Mouse (Mus musculus): ENCODE data around the gene Mgat4a.

Mgat4a gene

GRCm38 (mm10) chr1:37540810-37541658 lies at the start of gene Mgat4a:
Gene Mgat4a (minus strand): TSS chr1:37541016.
- DNase-seq, result peak; percentile 96

GRCm38 (mm10) chr1:37585809-37586480 lies 45.1 kb upstream of the Mgat4a start:
- DNase-seq, result no peak

- DNase-seq, result no peak
These were observed 43.1 kb upstream of the Mgat4a start for GRCm38 (mm10) chr1:37583795-37584464.

GRCm38 (mm10) chr1:37583167-37583566 lies 42.4 kb upstream of the Mgat4a start:
- no peak for DNase-seq

- DNase-seq, result no peak
These were observed 38.9 kb upstream of the Mgat4a start for GRCm38 (mm10) chr1:37579686-37580085.

- no peak for DNase-seq
These were observed 31.9 kb upstream of the Mgat4a start for GRCm38 (mm10) chr1:37572528-37573272.

GRCm38 (mm10) chr1:37568379-37568778 lies 27.6 kb upstream of the Mgat4a start:
- DNase-seq, result no peak

GRCm38 (mm10) chr1:37566754-37567153 lies 25.9 kb upstream of the Mgat4a start:
- no peak for DNase-seq

- no peak for DNase-seq
These were observed 25.5 kb upstream of the Mgat4a start for GRCm38 (mm10) chr1:37566344-37566743.

- DNase-seq, result peak; percentile 9
These were observed 24.6 kb upstream of the Mgat4a start for GRCm38 (mm10) chr1:37565396-37565795.

- no peak for DNase-seq
These were observed 21.1 kb upstream of the Mgat4a start for GRCm38 (mm10) chr1:37561955-37562354.

GRCm38 (mm10) chr1:37560356-37560755 lies 19.5 kb upstream of the Mgat4a start:
- DNase-seq, result no peak

- no peak for DNase-seq
These were observed 11.2 kb upstream of the Mgat4a start for GRCm38 (mm10) chr1:37551986-37552385.

- no peak for DNase-seq
These were observed 8.7 kb upstream of the Mgat4a start for GRCm38 (mm10) chr1:37549501-37549900.

- no peak for DNase-seq
These were observed 5.7 kb upstream of the Mgat4a start for GRCm38 (mm10) chr1:37546398-37547051.

GRCm38 (mm10) chr1:37544251-37544650 lies 3.4 kb upstream of the Mgat4a start:
- no peak for DNase-seq

- DNase-seq, result no peak
These were observed 2.2 kb upstream of the Mgat4a start for GRCm38 (mm10) chr1:37543057-37543456.

GRCm38 (mm10) chr1:37539968-37540809 lies 627 bp downstream of the Mgat4a start:
- no peak for DNase-seq

- no peak for DNase-seq
These were observed 6.2 kb downstream of the Mgat4a start for GRCm38 (mm10) chr1:37534532-37535108.

- no peak for DNase-seq
These were observed 7.6 kb downstream of the Mgat4a start for GRCm38 (mm10) chr1:37533181-37533580.

- no peak for DNase-seq
These were observed 8.3 kb downstream of the Mgat4a start for GRCm38 (mm10) chr1:37532533-37532840.
